Mouse (Mus musculus) midbrain, embryonic 14.5 days (tissue): ENCODE data around the gene Gm7271. TPM values are rescaled to one million over a fixed set of nuclear protein-coding genes. Genes with fewer than 3 reads are reported as not detected.

ENCODE experiments used
- ATAC-seq: fragments of 200-750 bp; cut with Nextera tagmentation; 2 replicates; pipeline ENCODE4 v1.8.0; 2017; ENCODE audit warnings: moderate number of reproducible peaks, moderate library complexity; ENCODE audit not compliant: low FRiP score, low TSS enrichment
- DNase-seq: peaks from one replicate; pipeline ENCODE4 v3.0.0-alpha.2; 2015
- H3K27ac ChIP-seq: fragments of 300-500 bp; sonication (generic); replicated peaks from 2 replicates; pipeline ENCODE4 v1.5.1; 2014; ENCODE audit warnings: mild to moderate bottlenecking, low read depth, low read length, moderate library complexity
- H3K27me3 ChIP-seq: fragments of 300-500 bp; sonication (generic); 2 replicates; pipeline ENCODE4 v1.6.1; 2014; ENCODE audit warnings: low read length, control low read depth, mixed read lengths; ENCODE audit not compliant: control insufficient read depth, insufficient read depth
- H3K36me3 ChIP-seq: fragments of 300-500 bp; sonication (generic); 2 replicates; pipeline ENCODE4 v1.6.1; 2014; ENCODE audit warnings: low read length, control low read depth; ENCODE audit not compliant: control insufficient read depth, insufficient read depth
- H3K4me1 ChIP-seq: fragments of 300-500 bp; sonication (generic); 2 replicates; pipeline ENCODE4 v1.6.1; 2014; ENCODE audit warnings: mild to moderate bottlenecking, antibody characterized with exemption, low read length, control low read depth; ENCODE audit not compliant: control insufficient read depth, insufficient read depth
- H3K4me2 ChIP-seq: fragments of 300-500 bp; sonication (generic); 2 replicates; pipeline ENCODE4 v1.6.1; 2014; ENCODE audit warnings: mild to moderate bottlenecking, low read length, moderate library complexity
- H3K4me3 ChIP-seq: fragments of 300-500 bp; sonication (generic); replicated peaks from 2 replicates; pipeline ENCODE4 v1.5.1; 2014; ENCODE audit warnings: low read depth, low read length
- H3K9ac ChIP-seq: fragments of 300-500 bp; sonication (generic); replicated peaks from 2 replicates; pipeline ENCODE4 v1.6.1; 2014; ENCODE audit warnings: mild to moderate bottlenecking, low read length, moderate library complexity
- H3K9me3 ChIP-seq: fragments of 300-500 bp; sonication (generic); 2 replicates; pipeline ENCODE4 v1.6.1; 2016; ENCODE audit warnings: low read length, control low read depth, mixed read lengths; ENCODE audit not compliant: control insufficient read depth
- WGBS: fragments of 180-500 bp; shearing (Covaris S2); extraction: QIAGEN DNeasy Blood & Tissue Kit; methylation state at CpG from one replicate; pipeline ENCODE4 v1.1.7; 2014; 5-methylcytosine and 5-hydroxymethylcytosine counted together
- polyA plus RNA-seq: library from polyadenylated mRNA; unstranded; fragments of >200 nt; fragmentation: Nextera tagmentation; extraction: Ambion mirVana; gene quantifications from 2 replicates; pipeline ENCODE4 v1.2.1, GENCODE M21; 2014

Gene Gm7271
- polyA plus RNA-seq, 1 experiment from 2014 or later, result 0.36 TPM

DNA sequence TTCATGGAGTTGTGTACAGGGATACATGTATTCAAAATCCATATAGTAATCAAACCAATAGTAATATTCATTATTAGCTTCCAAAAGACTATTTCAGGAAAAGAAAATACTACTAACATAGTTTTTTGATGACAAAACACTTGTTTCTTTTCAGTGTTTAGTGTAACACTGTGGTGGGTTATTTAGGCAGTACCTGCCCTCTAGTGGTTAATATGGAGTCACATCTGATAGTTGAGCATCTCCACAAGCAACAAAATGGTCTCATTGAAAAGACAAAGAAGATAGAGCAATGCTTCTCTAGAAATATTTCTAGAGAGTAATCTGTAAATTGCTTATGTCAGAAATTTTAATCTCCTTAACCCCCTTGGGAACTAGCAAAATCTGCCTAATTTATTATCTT lies 57.0 kb downstream of the Gm7271 start:
- Histone ChIP-seq H3K36me3 (peaks cover 80% of the 10 kb centered on the region), H3K4me2 (no peak overlapping the region), H3K27ac (no peak overlapping the region), H3K9me3 (no peaks in the 10 kb centered on the region), H3K4me1 (no peaks in the 10 kb centered on the region), H3K27me3 (no peaks in the 10 kb centered on the region), H3K9ac (no peak overlapping the region), H3K4me3 (no peak overlapping the region)
- ATAC-seq (no peak), DNase-seq (peak; percentile 68)

- H3K4me3 ChIP-seq, result no peak overlapping the region
- H3K27me3 ChIP-seq, result no peaks in the 10 kb centered on the region
- no peak overlapping the region for H3K27ac ChIP-seq
- no peak for ATAC-seq
- H3K9ac ChIP-seq, result no peak overlapping the region
- H3K4me2 ChIP-seq, result no peak overlapping the region
- no peak for DNase-seq
- no peaks in the 10 kb centered on the region for H3K9me3 ChIP-seq
- H3K36me3 ChIP-seq, result peaks cover 72% of the 10 kb centered on the region
- 94% methylated on average over 8 of the region's 8 CpGs for WGBS
- H3K4me1 ChIP-seq, result no peaks in the 10 kb centered on the region
Measured at GRCm38 (mm10) chr5:76543200-76543599, 59.4 kb downstream of the Gm7271 start.

DNA sequence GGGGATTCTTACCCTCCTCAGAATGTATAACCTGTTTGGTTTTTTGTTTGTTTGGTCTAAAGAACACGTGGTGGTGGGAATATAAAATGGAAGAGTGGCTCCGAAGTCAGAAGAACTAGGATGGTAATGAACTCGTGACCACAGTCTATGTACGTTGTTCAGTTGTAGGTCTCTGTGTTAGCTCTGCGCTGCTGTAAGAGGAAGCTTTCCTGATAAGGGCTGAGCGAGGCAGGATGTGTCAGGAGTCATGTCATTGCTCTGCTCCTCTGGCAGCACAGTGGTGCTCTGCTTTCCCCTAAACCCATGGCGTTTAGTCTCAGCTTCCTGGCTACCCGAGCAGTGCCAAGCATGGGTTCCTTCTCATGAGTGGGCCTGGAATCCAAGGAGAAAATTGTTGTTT lies 66.6 kb downstream of the Gm7271 start:
- H3K9ac ChIP-seq, result no peak overlapping the region
- no peak for ATAC-seq
- peaks cover 51% of the 10 kb centered on the region for H3K36me3 ChIP-seq
- H3K4me2 ChIP-seq, result no peak overlapping the region
- H3K27ac ChIP-seq, result no peak overlapping the region
- DNase-seq, result no peak
- no peaks in the 10 kb centered on the region for H3K4me1 ChIP-seq
- no peaks in the 10 kb centered on the region for H3K27me3 ChIP-seq
- H3K9me3 ChIP-seq, result no peaks in the 10 kb centered on the region
- H3K4me3 ChIP-seq, result no peak overlapping the region
- WGBS, result 97% methylated on average over 8 of the region's 8 CpGs

DNA sequence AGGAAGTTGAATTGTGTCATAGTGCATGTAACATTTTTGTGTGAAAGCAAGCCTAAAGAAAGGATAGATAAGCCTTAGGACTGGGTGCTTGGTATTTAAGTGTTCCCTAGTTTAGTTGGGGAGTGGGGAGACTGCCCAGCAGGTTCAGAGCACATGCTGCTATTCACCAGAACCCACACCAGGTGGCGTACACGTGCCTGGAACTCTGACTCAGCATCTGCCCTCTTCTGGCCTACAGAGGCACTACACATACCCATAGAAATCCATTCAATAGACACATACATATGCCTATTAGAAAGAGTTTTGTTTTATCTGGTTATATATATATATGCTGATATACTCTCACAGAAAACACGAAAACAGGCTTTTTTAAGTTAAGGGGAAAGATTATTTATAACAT lies 81.5 kb downstream of the Gm7271 start:
- no peaks in the 10 kb centered on the region for H3K27me3 ChIP-seq
- H3K27ac ChIP-seq, result no peak overlapping the region
- no peak overlapping the region for H3K9ac ChIP-seq
- 33% methylated on average over 3 of the region's 3 CpGs for WGBS
- ATAC-seq, result no peak
- peak; percentile 60 for DNase-seq
- no peak overlapping the region for H3K4me3 ChIP-seq
- peaks cover 83% of the 10 kb centered on the region for H3K36me3 ChIP-seq
- H3K4me1 ChIP-seq, result no peaks in the 10 kb centered on the region
- no peaks in the 10 kb centered on the region for H3K9me3 ChIP-seq
- no peak overlapping the region for H3K4me2 ChIP-seq

Other genes with a start within 250 kb of the Gm7271 start
- gene Clock, start 179.2 kb upstream of the Gm7271 start, polyA plus RNA-seq, result 18.7 and 19.2 TPM in 2 replicates
- not detected in 2 replicates for gene Pdcl2, start 152.9 kb upstream of the Gm7271 start, polyA plus RNA-seq
- not detected in 2 replicates for gene Nmu, start 120.3 kb upstream of the Gm7271 start, polyA plus RNA-seq
- 56.3 and 75.8 TPM in 2 replicates for gene Exoc1, start 45.3 kb downstream of the Gm7271 start, polyA plus RNA-seq
- 2.2 and 3.9 TPM in 2 replicates for gene Cep135, start 104.7 kb downstream of the Gm7271 start, polyA plus RNA-seq
- 52.1 and 60.0 TPM in 2 replicates for gene C530008M17Rik, start 172.5 kb downstream of the Gm7271 start, polyA plus RNA-seq